Mouse (Mus musculus): ENCODE results near the gene Gm8947.

GRCm38 (mm10) chr1:151153056-151153652 lies 39.0 kb upstream of the Gm8947 start:
- TF ChIP-seq CTCF (IDR thresholded peaks at IDR 0.05; ENCODE audit: extremely low read depth, insufficient read depth, low read length) (no peak), POLR2A (IDR thresholded peaks at IDR 0.05; ENCODE audit: extremely low read depth, insufficient read depth, low read length) (no peak)

Measured in cortical plate, adult 2 months (tissue).